In the genomic region with DNA sequence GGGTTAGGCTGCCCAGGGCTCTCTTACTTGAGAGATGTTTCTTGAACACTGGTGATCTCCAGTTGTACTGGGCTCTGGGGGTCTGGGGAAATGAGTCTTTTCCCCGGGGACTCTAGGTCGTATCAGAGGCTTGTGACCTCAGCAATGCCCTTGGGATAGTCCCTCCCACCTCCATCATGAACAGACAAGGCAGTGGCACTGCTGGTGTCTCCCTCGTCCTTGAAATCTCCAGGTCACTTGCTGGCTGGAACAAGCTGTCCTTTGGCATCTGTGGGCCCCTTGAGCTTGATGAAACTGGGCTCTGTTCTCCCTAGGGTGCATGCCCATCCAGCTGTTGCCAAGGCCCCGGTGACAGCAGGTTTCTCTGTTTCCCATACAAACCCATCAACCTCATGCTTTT, we compare ENCODE assay signal across 11 mouse cellular contexts. TPM values are rescaled to one million over a fixed set of nuclear protein-coding genes. Genes with fewer than 3 reads are reported as not detected.
DNase-seq lines count a peak whose midpoint lies in the region; ATAC-seq and TF ChIP-seq lines count a peak whose summit lies in the region.
"Had no signal": no experiment of that assay in that cellular context is flagged by ENCODE, and none has a peak within 500 bp of the region (broad histone marks: within the 10 kb centered on the region; RNA-seq: fewer than 3 reads in every experiment).

No protein-coding gene starts in this region.

- TF ChIP-seq CTCF in forebrain, postnatal 0 days (IDR thresholded peaks at IDR 0.05; ENCODE audit: low read depth): no peak
- TF ChIP-seq CTCF in left cerebral cortex, adult 2 months (IDR thresholded peaks at IDR 0.05): no peak
- no peak for TF ChIP-seq CTCF in cortical plate, adult 2 months (IDR thresholded peaks at IDR 0.05; ENCODE audit: extremely low read depth, insufficient read depth, low read length)
- no peak for TF ChIP-seq CTCF in midbrain, postnatal 0 days (IDR thresholded peaks at IDR 0.05)

- TF ChIP-seq POLR2A in cortical plate, adult 2 months (IDR thresholded peaks at IDR 0.05; ENCODE audit: extremely low read depth, insufficient read depth, low read length): no peak

- peaks cover 72% of the 10 kb centered on the region for H3K36me3 ChIP-seq in forebrain, embryonic 12.5 days (replicated peaks)
- H3K36me3 ChIP-seq in forebrain, postnatal 0 days (ENCODE audit: insufficient read depth): peaks cover 54% of the 10 kb centered on the region
- peaks cover 56% of the 10 kb centered on the region for H3K36me3 ChIP-seq in midbrain, postnatal 0 days (ENCODE audit: insufficient read depth, low read length)
- H3K36me3 ChIP-seq in embryonic facial prominence, embryonic 10.5 days (replicated peaks): peaks cover 99% of the 10 kb centered on the region

- intact Hi-C loops in left cerebral cortex, adult 2 months (cut with DNase I): no loop called here
- intact Hi-C loops in left cerebral cortex, postnatal 10 days (cut with DNase I): no loop called here

- whole genome bisulfite sequencing in forebrain, embryonic 12.5 days: 76% methylated on average over 4 of the region's 4 CpGs
- 80% methylated on average over 4 of the region's 4 CpGs for WGBS in forebrain, postnatal 0 days
- 74% methylated on average over 4 of the region's 4 CpGs for WGBS in midbrain, postnatal 0 days
- WGBS in embryonic facial prominence, embryonic 10.5 days: 69% methylated on average over 4 of the region's 4 CpGs

- H3K4me1 ChIP-seq in forebrain, embryonic 12.5 days: peaks cover 14% of the 10 kb centered on the region
- no peaks in the 10 kb centered on the region; the same call in 1 of the 2 replicates for H3K4me1 ChIP-seq in forebrain, postnatal 0 days (ENCODE audit: insufficient read depth)
- peaks cover 13% of the 10 kb centered on the region for H3K4me1 ChIP-seq in cortical plate, adult 2 months (ENCODE audit: control insufficient read depth, insufficient read depth, low read length)
- H3K4me1 ChIP-seq in midbrain, postnatal 0 days (ENCODE audit: insufficient read depth, low read length): no peaks in the 10 kb centered on the region
- H3K4me1 ChIP-seq in embryonic facial prominence, embryonic 10.5 days: peaks cover 35% of the 10 kb centered on the region

- no peaks in the 10 kb centered on the region for H3K27me3 ChIP-seq in forebrain, embryonic 12.5 days
- no peaks in the 10 kb centered on the region for H3K27me3 ChIP-seq in forebrain, postnatal 0 days (ENCODE audit: insufficient read depth, low read length)
- no peaks in the 10 kb centered on the region for H3K27me3 ChIP-seq in midbrain, postnatal 0 days (ENCODE audit: insufficient read depth, low read length)
- H3K27me3 ChIP-seq in embryonic facial prominence, embryonic 10.5 days (replicated peaks; ENCODE audit: low read depth, poor library complexity, severe bottlenecking): no peaks in the 10 kb centered on the region
- H3K27me3 ChIP-seq: embryonic facial prominence, embryonic 15.5 days had no signal

- H3K9me3 ChIP-seq in forebrain, embryonic 12.5 days: no peaks in the 10 kb centered on the region
- no peaks in the 10 kb centered on the region for H3K9me3 ChIP-seq in forebrain, postnatal 0 days (ENCODE audit: low read length)
- H3K9me3 ChIP-seq in midbrain, postnatal 0 days (ENCODE audit: low read length): no peaks in the 10 kb centered on the region
- no peaks in the 10 kb centered on the region for H3K9me3 ChIP-seq in embryonic facial prominence, embryonic 10.5 days
- H3K9me3 ChIP-seq: embryonic facial prominence, embryonic 15.5 days had no signal

- DNase-seq in forebrain, postnatal 0 days: no peak
- no peak for DNase-seq in left cerebral cortex, adult 2 months (ENCODE audit: extremely low spot score in 1 of 2, low spot score in 2 of 2)
- DNase-seq in left cerebral cortex, postnatal 10 days (ENCODE audit: extremely low spot score in 1 of 2, low spot score in 2 of 2): no peak
- no peak for DNase-seq in midbrain, postnatal 0 days (ENCODE audit: low spot score)
- DNase-seq in Muller cell, postnatal 12 days (ENCODE audit: inconsistent ontology term): no peak
- DNase-seq in embryonic facial prominence, embryonic 10.5 days (ENCODE audit: low spot score): no peak

- ATAC-seq in forebrain, embryonic 12.5 days (ENCODE audit: low FRiP score): no peak
- no peak for ATAC-seq in forebrain, postnatal 0 days
- no peak for ATAC-seq in midbrain, postnatal 0 days (ENCODE audit: low FRiP score)

- peak overlapping the region; percentile 22 for H3K27ac ChIP-seq in forebrain, embryonic 12.5 days
- H3K27ac ChIP-seq in forebrain, postnatal 0 days (ENCODE audit: low read depth, low read length): no peak overlapping the region; the same call in 1 of the 2 replicates
- peak overlapping the region; percentile 92 for H3K27ac ChIP-seq in left cerebral cortex, adult 2 months
- 0 out of 2 replicates have a peak overlapping the region, but pooled peaks have one; percentile 15 for H3K27ac ChIP-seq in cortical plate, adult 2 months (ENCODE audit: insufficient read depth, low read length)
- peak overlapping the region; percentile 26 for H3K27ac ChIP-seq in midbrain, postnatal 0 days (ENCODE audit: low read depth, low read length)
- no peak overlapping the region for H3K27ac ChIP-seq in embryonic facial prominence, embryonic 10.5 days (replicated peaks)
- H3K27ac ChIP-seq: embryonic facial prominence, embryonic 15.5 days had no signal

- no peak overlapping the region for H3K4me2 ChIP-seq in forebrain, embryonic 12.5 days
- no peak overlapping the region for H3K4me2 ChIP-seq in forebrain, postnatal 0 days (ENCODE audit: low read depth)
- H3K4me2 ChIP-seq in midbrain, postnatal 0 days (ENCODE audit: low read depth, low read length, poor library complexity, severe bottlenecking): no peak overlapping the region
- H3K4me2 ChIP-seq: embryonic facial prominence, embryonic 15.5 days; lung, embryonic 14.5 days had no signal

- no peak overlapping the region for H3K4me3 ChIP-seq in forebrain, embryonic 12.5 days (replicated peaks)
- no peak overlapping the region for H3K4me3 ChIP-seq in forebrain, postnatal 0 days (ENCODE audit: low read depth, low read length)
- no peak overlapping the region for H3K4me3 ChIP-seq in left cerebral cortex, adult 2 months
- H3K4me3 ChIP-seq in cortical plate, adult 2 months (ENCODE audit: insufficient read depth, low read length): no peak overlapping the region
- H3K4me3 ChIP-seq in midbrain, postnatal 0 days (ENCODE audit: low read depth, low read length): no peak overlapping the region
- H3K4me3 ChIP-seq in embryonic facial prominence, embryonic 10.5 days: no peak overlapping the region
- H3K4me3 ChIP-seq: embryonic facial prominence, embryonic 15.5 days had no signal

- H3K9ac ChIP-seq in forebrain, embryonic 12.5 days: no peak overlapping the region
- no peak overlapping the region for H3K9ac ChIP-seq in forebrain, postnatal 0 days
- H3K9ac ChIP-seq in midbrain, postnatal 0 days (replicated peaks; ENCODE audit: low read length, poor library complexity, severe bottlenecking): no peak overlapping the region
- H3K9ac ChIP-seq: embryonic facial prominence, embryonic 15.5 days; lung, embryonic 14.5 days had no signal

RNA-seq across cellular contexts. Expression of a gene that starts 3.1 kb away (rescaled TPM):
- polyA plus RNA-seq in forebrain, embryonic 12.5 days (2016; fragmentation: Nextera tagmentation; extraction: Ambion mirVana): 0.57 and 0.72 TPM in 2 replicates
- total RNA-seq in forebrain, postnatal 0 days (2014; rRNA removed): 6.0 and 6.1 TPM in 2 replicates
- polyA plus RNA-seq in forebrain, postnatal 0 days (2015; fragmentation: Nextera tagmentation; extraction: Ambion mirVana): 3.9 and 4.3 TPM in 2 replicates
- total RNA-seq in left cerebral cortex, adult 2 months (2021): 100 to 1,000 TPM in 1 of 2 experiments, 10 to 100 TPM in 1; 90.7 to 100 TPM
- 10 to 100 TPM; 13.9 to 16.9 TPM for total RNA-seq in left cerebral cortex, postnatal 10 days (2021)
- 55.3 and 60.4 TPM in 2 replicates for polyA plus RNA-seq in cortical plate, adult 2 months (2012; rRNA removed)
- total RNA-seq in midbrain, postnatal 0 days (2014; rRNA removed): 2.8 and 3.3 TPM in 2 replicates
- polyA plus RNA-seq in midbrain, postnatal 0 days (2015; fragmentation: Nextera tagmentation; extraction: Ambion mirVana): 1.1 and 1.2 TPM in 2 replicates
- 0.42 and 0.55 TPM in 2 replicates for polyA plus RNA-seq in embryonic facial prominence, embryonic 10.5 days (2016; fragmentation: Nextera tagmentation; extraction: Ambion mirVana)

RNA-seq across cellular contexts. Expression of a gene that starts 8.9 kb away (rescaled TPM):
- not detected in 2 replicates for polyA plus RNA-seq in forebrain, embryonic 12.5 days (2016; fragmentation: Nextera tagmentation; extraction: Ambion mirVana)
- not detected in 2 replicates for total RNA-seq in forebrain, postnatal 0 days (2014; rRNA removed)
- polyA plus RNA-seq in forebrain, postnatal 0 days (2015; fragmentation: Nextera tagmentation; extraction: Ambion mirVana): not detected in 2 replicates
- total RNA-seq in left cerebral cortex, adult 2 months (2021): 10 to 100 TPM in 1 of 2 experiments, 1 to 10 TPM in 1; 5.3 to 11.7 TPM
- total RNA-seq in left cerebral cortex, postnatal 10 days (2021): 1 to 10 TPM; 1.6 to 4.7 TPM
- polyA plus RNA-seq in cortical plate, adult 2 months (2012; rRNA removed): 1.3 and 1.8 TPM in 2 replicates
- not detected in 2 replicates for total RNA-seq in midbrain, postnatal 0 days (2014; rRNA removed)
- not detected in 2 replicates for polyA plus RNA-seq in midbrain, postnatal 0 days (2015; fragmentation: Nextera tagmentation; extraction: Ambion mirVana)
- not detected in 2 replicates for polyA plus RNA-seq in embryonic facial prominence, embryonic 10.5 days (2016; fragmentation: Nextera tagmentation; extraction: Ambion mirVana)
- polyA plus RNA-seq: embryonic facial prominence, embryonic 15.5 days; lung, embryonic 14.5 days; stomach, embryonic 16.5 days had no signal

RNA-seq across cellular contexts. Expression of a gene that starts 11.2 kb away (rescaled TPM):
- polyA plus RNA-seq in forebrain, embryonic 12.5 days (2016; fragmentation: Nextera tagmentation; extraction: Ambion mirVana): 167 and 168 TPM in 2 replicates
- 69.0 and 86.2 TPM in 2 replicates for total RNA-seq in forebrain, postnatal 0 days (2014; rRNA removed)
- polyA plus RNA-seq in forebrain, postnatal 0 days (2015; fragmentation: Nextera tagmentation; extraction: Ambion mirVana): 177 and 209 TPM in 2 replicates
- total RNA-seq in left cerebral cortex, adult 2 months (2021): 100 to 1,000 TPM; 113 to 123 TPM
- 10 to 100 TPM; 96.8 to 99.0 TPM for total RNA-seq in left cerebral cortex, postnatal 10 days (2021)
- 226 and 237 TPM in 2 replicates for polyA plus RNA-seq in cortical plate, adult 2 months (2012; rRNA removed)
- 60.9 and 67.2 TPM in 2 replicates for total RNA-seq in midbrain, postnatal 0 days (2014; rRNA removed)
- 165 and 180 TPM in 2 replicates for polyA plus RNA-seq in midbrain, postnatal 0 days (2015; fragmentation: Nextera tagmentation; extraction: Ambion mirVana)
- polyA plus RNA-seq in embryonic facial prominence, embryonic 10.5 days (2016; fragmentation: Nextera tagmentation; extraction: Ambion mirVana): 129 and 131 TPM in 2 replicates

RNA-seq across cellular contexts. Expression of a gene that starts 12.3 kb away (rescaled TPM):
- 135 and 138 TPM in 2 replicates for polyA plus RNA-seq in forebrain, embryonic 12.5 days (2016; fragmentation: Nextera tagmentation; extraction: Ambion mirVana)
- total RNA-seq in forebrain, postnatal 0 days (2014; rRNA removed): 89.7 and 90.1 TPM in 2 replicates
- 93.6 and 107 TPM in 2 replicates for polyA plus RNA-seq in forebrain, postnatal 0 days (2015; fragmentation: Nextera tagmentation; extraction: Ambion mirVana)
- 100 to 1,000 TPM; 157 to 163 TPM for total RNA-seq in left cerebral cortex, adult 2 months (2021)
- total RNA-seq in left cerebral cortex, postnatal 10 days (2021): 100 to 1,000 TPM; 126 to 129 TPM
- 150 and 157 TPM in 2 replicates for polyA plus RNA-seq in cortical plate, adult 2 months (2012; rRNA removed)
- total RNA-seq in midbrain, postnatal 0 days (2014; rRNA removed): 83.0 and 93.0 TPM in 2 replicates
- polyA plus RNA-seq in midbrain, postnatal 0 days (2015; fragmentation: Nextera tagmentation; extraction: Ambion mirVana): 77.7 and 92.2 TPM in 2 replicates
- 83.3 and 89.1 TPM in 2 replicates for polyA plus RNA-seq in embryonic facial prominence, embryonic 10.5 days (2016; fragmentation: Nextera tagmentation; extraction: Ambion mirVana)

RNA-seq across cellular contexts. Expression of a gene that starts 44.0 kb away (rescaled TPM):
- 14.7 and 18.2 TPM in 2 replicates for polyA plus RNA-seq in forebrain, embryonic 12.5 days (2016; fragmentation: Nextera tagmentation; extraction: Ambion mirVana)
- total RNA-seq in forebrain, postnatal 0 days (2014; rRNA removed): 81.9 and 99.1 TPM in 2 replicates
- 24.7 and 28.1 TPM in 2 replicates for polyA plus RNA-seq in forebrain, postnatal 0 days (2015; fragmentation: Nextera tagmentation; extraction: Ambion mirVana)
- 10 to 100 TPM; 66.7 to 81.0 TPM for total RNA-seq in left cerebral cortex, adult 2 months (2021)
- 10 to 100 TPM; 94.8 to 99.2 TPM for total RNA-seq in left cerebral cortex, postnatal 10 days (2021)
- 54.1 and 59.0 TPM in 2 replicates for polyA plus RNA-seq in cortical plate, adult 2 months (2012; rRNA removed)
- 138 and 150 TPM in 2 replicates for total RNA-seq in midbrain, postnatal 0 days (2014; rRNA removed)
- 37.3 and 42.1 TPM in 2 replicates for polyA plus RNA-seq in midbrain, postnatal 0 days (2015; fragmentation: Nextera tagmentation; extraction: Ambion mirVana)
- 3.2 and 4.9 TPM in 2 replicates for polyA plus RNA-seq in embryonic facial prominence, embryonic 10.5 days (2016; fragmentation: Nextera tagmentation; extraction: Ambion mirVana)

Comparison
In these comparisons a context has a peak if more than half of its experiments do, and no peak if none do; other contexts are left out.
1. H3K27ac ChIP-seq: peak in forebrain, embryonic 12.5 days (single experiment), left cerebral cortex, adult 2 months (single experiment), cortical plate, adult 2 months (single experiment) and midbrain, postnatal 0 days (single experiment); none in forebrain, postnatal 0 days (single experiment) and embryonic facial prominence, embryonic 10.5 days (single experiment).
2. RNA of a gene that starts 3.1 kb away (polyA plus RNA-seq): 55.3 to 60.4 TPM in cortical plate, adult 2 months; 3.9 to 4.3 TPM in forebrain, postnatal 0 days, 1.1 to 1.2 TPM in midbrain, postnatal 0 days, 0.57 to 0.72 TPM in forebrain, embryonic 12.5 days and 0.42 to 0.55 TPM in embryonic facial prominence, embryonic 10.5 days; every median in the first group is over 10 times any median in the second.